Mouse (Mus musculus) lung, postnatal 25 days (tissue): ENCODE results near the gene Mfap1a.
"Not testable (repeated sequence)": the region's sequence is repeated elsewhere in the genome, so short reads cannot be mapped to it uniquely, and the experiment has no call there.

Source experiments
- DNase-seq: peaks from one replicate; pipeline ENCODE4 v3.0.0; 2022; ENCODE audit warnings: low spot score

Gene Mfap1a

DNA sequence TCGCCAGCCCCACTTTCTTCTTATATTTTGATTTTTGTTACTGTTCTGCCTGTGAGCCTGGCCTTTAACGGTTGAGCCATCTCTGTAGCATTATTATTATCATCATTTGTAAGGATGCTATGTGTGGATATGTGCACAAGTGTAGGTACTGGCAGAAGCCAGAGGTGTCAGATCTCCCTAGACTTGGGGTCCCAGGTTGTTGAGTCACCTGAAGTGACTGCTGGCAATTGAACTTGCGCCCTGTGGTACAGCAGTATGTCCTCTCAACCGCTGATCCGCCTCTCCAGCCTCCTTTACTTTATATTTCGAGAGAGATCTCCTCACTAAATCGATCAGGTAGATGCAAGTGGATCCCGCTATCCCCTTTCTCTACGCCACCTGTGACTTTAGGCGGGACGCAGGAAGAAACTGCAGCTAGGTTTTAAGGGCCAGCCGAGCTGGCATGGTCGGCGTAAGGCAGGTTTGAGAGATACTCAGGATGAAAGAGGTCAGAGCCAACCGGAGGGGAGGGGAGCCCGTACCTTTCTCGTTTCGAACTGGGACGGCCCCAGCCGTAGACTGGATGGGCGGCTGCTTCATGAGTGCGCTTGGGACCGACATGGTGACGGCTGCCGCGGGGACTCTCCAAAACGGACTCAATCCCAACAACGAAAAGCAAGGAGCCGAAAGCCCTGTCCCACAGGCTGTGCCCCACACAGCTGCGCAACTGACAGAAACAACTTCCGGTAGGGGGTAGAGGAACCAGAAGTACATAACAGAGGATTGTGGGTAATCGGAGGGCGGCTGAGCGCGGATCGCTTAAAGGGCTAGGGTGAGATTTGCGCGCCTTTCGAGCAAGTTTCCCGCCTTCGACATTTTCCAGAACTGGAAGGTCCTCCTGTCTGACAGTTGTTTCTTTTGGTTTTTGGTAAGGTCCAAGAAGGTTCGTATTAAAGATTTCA lies at the start of gene Mfap1a, which contains the start of gene Wdr76:
Mfap1a (minus strand) TSS at position 724 of the 941 bp plus-strand sequence.
Wdr76 (plus strand) TSS at position 782 of the 941 bp plus-strand sequence.
- DNase-seq: peak; percentile 92

DNA sequence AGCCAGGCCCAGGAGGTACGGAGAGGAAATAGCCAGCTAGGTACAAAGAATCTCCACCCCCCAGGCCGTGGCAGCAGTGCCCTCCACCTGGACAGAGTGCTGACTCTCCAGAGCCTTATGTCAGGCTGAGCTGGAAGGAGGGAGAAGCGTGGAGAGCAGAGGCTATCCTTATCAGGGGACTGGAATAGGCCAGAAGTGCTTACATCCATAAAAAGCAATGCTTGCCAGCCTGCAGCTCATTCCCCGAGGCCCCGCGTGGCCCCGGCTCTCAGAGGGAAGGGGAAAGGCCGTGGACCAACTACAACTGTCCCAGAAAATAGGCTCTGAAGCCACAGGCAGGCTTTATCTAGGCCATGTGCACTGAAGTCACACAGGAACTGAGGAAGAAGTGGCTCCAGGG lies 44.8 kb upstream of the Mfap1a start:
- no peak for DNase-seq

DNA sequence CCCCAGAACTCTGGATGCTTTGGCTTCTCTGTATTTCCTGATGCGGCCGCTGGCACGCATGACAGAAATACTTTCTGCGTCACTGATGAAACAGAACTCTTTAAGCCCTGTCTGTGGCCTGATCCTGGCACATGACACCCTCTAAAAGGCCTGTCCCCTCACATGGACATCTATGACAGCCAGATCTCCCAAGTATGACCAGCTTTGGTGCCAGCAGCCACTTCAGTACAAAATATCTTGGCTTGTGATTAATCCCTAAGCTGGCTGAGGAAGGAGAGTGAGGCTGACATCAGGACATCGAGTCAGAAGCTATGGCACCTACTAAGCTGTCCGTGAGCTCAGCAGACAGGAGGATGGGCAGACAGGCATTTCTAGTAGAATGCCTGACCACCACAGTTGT lies 43.2 kb upstream of the Mfap1a start:
- DNase-seq: no peak

DNA sequence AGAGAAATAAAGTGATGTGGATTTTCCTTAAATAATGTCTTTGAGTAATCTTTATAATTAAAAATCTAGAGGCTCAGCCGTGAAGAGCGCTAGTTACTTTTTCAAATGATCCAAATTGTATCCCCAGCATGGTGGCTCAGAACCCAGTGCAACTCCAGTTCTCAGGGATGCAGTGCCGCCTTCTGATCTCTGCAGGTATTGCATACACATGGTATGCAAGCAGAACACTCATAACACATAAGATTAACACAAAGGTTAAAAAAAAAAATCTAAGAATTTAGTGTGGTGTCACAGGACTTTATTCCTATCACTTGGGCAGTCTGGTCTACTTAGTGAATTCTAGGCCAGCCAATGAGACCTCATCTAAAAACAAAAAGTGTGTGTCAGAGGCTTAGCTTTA lies 38.4 kb upstream of the Mfap1a start:
- no peak for DNase-seq

DNA sequence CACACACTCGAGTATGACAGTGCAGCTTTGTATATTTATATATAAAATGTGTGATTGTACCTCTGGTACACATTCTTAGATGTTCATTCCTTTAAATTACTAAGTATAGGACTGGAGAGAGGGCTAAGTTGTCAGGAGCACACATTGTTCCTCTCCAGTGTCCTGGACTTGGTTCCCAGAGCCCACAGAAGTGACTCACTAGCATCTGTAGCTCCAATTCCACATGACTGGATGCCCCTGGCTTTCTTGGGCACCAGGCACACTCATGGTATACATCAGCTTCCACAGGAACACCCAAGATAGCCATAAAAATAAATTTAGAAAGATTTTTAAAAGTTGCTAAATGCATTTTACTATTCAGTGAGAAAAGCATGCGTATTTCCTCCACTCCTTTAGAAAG lies 18.6 kb upstream of the Mfap1a start:
- no peak for DNase-seq

DNA sequence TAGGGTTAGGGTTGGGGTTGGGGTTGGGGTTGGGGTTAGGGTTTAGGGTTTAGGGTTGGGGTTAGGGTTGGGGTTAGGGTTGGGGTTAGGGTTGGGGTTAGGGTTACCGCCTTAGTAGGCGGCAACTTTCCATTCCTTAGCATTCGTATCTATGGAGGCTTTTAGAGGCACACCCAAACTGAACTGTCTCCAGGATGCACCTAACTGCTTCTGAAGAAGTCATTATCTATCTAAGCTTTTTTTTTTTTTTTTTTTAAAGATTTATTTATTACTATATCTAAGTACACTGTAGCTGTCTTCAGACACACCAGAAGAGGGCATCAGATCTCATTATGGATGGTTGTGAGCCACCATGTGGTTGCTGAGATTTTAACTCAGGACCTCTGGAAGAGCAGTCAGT lies 16.4 kb upstream of the Mfap1a start:
- not testable (repeated sequence) for DNase-seq

DNA sequence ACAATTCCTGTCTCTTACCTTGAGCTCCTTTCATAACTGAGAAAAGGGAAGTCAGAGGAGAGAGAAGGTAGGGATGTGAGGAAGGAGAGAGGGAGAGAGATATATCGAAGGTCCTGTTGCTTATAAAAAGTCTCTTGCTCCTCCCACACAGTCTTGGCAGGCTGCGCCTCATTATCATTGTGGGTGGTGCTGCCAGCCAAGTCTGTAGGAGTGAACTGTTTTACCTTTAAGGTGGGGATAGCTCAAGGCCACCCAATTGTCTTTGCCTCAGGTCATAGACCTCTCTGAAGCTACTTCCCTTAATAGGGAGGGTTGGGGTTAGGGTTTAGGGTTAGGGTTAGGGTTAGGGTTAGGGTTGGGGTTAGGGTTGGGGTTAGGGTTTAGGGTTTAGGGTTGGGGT lies 15.5 kb upstream of the Mfap1a start:
- no peak for DNase-seq

DNA sequence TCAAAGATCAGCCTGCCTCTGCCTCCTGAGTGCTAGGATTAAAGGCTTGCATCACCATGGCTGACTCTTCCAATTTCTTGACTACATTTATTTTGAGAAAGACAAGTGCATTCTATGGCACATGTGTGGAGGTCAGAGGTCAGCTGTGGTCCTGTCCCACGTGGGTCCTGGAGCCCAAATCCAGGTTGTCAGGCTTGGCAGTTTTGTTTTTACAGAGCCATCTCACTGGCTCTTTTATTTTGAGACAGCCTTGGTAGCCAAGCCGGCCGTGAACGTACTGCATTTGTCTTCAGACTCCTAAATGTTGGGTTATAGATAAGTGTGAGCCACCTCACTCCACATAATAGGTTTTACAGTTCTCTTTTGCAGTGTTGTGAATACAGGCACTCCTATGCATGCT lies 12.2 kb upstream of the Mfap1a start:
- DNase-seq: not testable (repeated sequence)

DNA sequence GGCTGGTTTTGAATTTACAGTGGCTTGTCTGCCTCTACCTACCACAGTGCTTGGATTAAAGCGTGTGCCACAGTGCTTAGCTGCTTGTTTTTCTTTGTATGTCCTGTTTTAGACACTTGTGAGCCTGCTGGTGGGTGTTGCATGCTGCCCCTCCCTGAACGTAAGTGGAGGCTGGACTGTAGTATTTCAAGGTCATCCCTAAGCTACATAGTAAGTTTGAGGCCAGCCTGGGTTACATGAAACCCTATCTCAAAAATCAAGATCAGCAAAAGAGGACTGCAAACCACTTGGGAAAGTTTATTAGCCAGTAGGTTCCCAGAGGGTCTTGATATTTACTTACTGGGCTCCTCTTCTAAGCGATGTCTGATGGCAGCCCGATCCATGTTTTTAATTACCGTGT lies 11.6 kb upstream of the Mfap1a start:
- no peak for DNase-seq

DNA sequence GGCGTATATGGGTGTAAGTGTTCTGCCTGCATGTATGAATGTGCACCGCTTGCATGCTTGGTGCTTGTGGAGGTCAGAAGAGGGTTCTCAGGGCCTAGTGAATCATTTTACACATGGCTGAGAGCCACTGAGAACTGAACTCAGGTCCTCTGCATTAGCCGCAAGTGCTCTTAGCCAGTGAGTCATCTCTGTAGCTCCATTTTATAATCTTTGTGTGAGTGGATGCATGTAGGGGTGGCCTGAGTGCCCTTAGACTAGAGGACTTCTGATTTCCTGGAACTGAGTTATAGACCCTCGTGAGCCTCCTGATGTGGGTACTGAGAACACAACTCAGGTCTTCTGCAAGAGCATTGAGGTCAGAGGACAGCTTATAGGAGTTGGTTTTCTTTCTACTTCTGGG lies 7.7 kb upstream of the Mfap1a start:
- no peak for DNase-seq

DNA sequence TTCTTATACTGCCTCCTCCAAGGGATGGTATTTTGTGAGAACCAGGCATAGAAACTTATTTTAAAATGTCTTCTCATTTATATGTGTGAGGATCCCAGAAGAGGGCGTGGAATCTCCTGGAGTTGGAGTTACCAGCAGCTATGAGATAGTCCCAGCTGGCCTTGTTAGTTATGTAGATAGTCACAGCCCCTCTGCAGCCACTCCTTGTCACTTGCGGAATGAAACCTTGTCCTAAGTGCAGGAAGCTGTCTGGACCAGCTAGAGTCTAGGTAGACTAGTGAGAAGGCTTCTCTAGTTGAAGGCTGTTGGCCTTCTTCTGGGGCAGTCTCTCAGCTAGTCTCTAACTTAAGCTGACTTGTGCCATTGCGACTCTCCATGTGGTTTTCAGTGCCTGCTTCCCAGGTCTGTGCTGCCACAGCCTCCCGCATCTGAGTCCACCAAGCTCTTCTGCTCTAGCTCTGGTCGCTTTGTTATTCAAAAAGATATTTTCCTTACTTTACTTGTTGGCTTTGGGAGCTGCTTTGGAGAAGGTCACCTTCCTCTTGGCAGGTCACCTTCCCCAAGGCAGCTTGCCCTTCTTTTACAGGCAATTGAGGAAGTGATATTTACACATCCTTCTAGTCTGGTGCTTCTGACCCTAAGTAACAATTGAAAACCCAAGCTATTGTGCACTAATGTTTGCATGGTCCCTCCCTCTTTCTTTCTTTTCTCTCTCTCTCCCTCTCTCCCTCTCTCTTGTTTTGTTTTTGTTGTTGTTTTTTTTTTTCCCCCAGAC lies 6.7 kb upstream of the Mfap1a start:
- not testable (repeated sequence) for DNase-seq

DNA sequence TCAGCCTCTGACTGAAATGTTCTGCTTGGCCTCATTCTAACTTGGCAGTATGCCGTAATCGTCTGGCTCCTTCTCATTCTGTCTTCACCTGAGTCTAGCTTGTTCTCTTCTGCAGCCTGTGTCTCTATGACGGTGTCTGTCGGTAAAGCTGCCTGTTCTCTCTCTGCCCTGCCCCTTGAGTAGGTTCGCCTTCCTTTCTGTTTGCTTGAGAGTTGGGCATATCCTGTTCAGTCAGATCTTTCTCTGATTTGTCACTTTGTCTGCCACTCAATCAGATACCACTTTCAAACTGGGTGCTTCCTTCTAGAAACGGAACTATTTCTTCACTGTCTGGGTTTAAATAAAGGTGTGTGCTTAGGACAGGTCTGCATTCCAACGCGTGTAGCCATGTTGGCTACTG lies 4.9 kb upstream of the Mfap1a start:
- no peak for DNase-seq

DNA sequence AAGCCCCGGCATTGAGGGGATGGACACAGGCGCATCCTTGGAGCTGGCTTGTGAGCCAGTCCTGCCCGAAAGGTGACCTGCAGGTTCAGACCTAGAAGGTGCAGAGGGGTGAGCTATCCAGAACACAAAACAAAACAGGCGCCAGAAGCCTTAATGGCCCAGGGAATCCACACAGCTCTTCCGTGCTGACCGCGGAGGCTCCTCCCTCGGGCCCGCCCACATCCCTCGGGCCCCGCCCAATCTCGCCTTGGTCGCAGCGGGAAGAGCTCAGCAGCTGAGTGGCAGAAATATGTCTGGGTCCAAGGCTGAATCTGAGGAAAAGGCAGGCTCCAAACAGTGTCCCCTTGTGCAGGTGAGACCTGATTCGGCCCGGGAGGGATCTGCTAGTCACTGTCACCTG lies 3.1 kb upstream of the Mfap1a start:
- peak; percentile 74 for DNase-seq

DNA sequence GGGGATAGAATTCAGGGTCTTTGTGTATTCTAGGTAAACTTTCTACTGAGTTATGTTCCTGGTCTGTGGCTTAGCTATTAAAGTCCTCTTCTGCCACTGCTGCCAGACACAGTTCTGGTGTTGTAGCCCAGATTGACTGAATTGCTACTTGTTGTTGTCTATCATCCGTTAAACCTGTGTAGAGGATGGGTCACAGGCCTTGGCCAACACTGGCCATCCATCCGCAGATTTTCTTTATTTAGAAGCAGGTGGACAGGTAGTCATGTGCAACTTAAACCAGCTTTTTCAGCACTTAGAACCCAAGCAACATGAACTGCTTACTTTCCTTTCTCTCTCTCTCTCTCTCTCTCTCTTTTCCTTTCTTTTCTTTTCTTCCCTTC lies 1.5 kb upstream of the Mfap1a start:
- DNase-seq: no peak

DNA sequence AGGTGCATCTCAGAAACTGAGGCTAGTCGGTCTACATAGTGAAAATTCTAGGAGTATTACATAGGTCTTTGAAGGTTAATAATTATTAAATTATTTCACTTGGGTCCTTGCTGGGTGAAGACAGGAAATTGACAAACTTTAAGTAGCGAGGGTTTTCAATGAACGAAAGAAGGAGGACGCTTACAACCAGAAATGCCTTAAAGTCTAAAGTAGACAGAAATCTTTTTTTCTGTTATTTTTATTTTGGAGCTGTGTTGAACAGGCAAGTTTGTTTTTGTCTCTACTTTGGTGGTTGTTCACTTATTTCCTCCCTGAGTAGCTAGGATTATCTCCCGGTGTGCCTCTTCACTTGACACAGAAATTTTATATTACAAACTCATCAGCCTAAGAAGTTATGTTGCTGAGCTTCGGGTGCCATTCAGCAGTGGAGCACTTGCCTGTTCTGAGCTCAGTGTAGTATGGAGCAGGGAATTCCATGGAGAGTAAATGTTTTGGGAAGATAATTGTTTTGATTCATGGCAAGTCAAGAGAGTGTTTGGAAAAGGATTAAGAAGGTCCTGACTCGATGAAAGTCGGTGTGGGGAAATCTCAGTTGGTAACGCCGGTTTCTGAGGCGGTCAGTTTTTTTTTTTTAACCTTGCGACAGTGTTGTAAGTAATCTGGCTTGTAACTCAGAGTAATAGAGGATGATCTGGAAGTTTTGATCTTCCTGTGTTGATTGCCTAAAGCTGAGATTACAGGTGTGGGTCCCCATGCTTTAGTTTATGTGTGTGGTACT lies 897 bp upstream of the Mfap1a start:
- DNase-seq: no peak

DNA sequence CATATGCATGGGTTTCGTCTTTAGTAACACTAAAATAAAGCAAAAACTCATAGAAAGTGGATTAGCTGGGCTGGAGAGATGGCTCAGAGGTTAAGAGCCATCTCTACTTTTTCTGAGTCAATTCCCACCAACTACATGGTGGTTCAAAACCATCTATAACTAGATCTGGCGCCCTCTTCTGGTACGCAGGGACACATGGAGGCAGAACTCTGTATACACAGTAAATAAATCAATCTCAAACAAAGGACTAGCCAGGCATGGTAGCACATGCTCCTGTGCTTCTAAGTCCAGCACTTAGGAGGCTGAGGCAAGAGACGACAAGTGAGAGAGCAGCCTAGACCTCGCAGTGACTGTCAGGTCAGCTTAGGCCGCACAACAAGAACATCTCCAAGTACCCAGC lies 4.9 kb downstream of the Mfap1a start:
- DNase-seq: not testable (repeated sequence)

DNA sequence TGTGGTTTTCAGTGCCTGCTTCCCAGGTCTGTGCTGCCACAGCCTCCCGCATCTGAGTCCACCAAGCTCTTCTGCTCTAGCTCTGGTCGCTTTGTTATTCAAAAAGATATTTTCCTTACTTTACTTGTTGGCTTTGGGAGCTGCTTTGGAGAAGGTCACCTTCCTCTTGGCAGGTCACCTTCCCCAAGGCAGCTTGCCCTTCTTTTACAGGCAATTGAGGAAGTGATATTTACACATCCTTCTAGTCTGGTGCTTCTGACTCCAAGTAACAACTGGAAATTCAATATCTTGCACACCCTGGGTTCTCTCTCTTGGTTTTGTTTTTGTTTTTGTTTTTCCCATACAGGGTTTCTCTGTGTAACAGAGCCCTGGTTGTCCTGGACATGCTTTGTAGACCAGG lies 22.1 kb downstream of the Mfap1a start:
- not testable (repeated sequence) for DNase-seq

DNA sequence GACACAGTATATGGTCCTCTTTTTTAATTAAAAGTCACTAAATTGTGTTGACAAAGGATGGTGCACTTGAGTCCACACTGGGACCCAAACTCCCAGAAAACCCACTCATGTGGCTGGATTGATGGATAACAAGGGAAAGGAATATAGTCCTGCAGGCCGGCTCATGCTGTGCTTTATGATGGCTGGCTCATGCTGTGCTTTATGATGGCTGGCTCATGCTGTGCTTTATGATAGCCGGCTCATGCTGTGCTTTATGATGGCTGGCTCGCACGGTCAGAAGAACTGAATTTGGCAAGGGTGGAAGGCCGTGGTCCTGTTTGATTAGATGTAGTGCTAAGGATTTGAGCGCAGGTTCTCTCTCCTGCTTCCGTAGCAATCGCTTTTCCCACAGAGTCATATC lies 22.9 kb downstream of the Mfap1a start:
- no peak for DNase-seq

DNA sequence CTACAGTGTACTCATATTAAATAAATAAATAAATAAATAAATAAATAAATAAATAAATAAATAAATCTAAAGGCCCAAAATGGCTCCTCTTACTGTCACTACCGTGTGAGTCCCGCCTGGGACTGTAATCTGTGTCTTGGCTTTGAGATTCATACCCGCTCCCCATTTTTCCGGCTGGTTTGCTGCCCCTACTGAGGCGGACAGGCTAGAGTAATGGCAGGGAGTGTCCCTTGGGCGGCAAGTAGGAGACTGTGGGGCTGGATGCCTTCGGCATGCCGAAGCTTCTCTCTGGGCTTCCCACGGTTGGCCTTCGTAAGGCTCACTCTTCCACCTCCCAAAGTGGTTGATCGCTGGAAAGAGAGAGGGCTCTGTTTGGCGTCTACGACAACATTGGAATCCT lies 25.5 kb downstream of the Mfap1a start:
- DNase-seq: not testable (repeated sequence)

DNA sequence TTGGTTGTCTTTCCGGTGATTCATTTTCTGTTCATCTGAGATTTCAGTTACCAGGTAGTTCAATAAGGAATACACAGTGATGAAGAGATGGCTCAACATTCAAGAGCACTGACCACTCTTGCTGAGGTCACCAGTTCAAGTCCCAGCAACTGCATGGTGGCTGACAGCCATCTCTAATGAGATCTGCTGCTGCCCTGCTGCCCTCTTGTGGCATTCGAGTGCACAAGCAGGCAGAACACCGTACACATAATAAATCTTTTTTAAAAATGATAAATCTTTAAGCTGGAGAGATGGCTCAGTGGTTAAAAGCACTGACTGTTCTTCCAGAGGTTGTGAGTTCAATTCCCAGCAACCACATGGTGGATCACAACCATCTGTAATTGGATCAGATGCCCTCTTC lies 26.0 kb downstream of the Mfap1a start:
- peak; percentile 16 for DNase-seq

DNA sequence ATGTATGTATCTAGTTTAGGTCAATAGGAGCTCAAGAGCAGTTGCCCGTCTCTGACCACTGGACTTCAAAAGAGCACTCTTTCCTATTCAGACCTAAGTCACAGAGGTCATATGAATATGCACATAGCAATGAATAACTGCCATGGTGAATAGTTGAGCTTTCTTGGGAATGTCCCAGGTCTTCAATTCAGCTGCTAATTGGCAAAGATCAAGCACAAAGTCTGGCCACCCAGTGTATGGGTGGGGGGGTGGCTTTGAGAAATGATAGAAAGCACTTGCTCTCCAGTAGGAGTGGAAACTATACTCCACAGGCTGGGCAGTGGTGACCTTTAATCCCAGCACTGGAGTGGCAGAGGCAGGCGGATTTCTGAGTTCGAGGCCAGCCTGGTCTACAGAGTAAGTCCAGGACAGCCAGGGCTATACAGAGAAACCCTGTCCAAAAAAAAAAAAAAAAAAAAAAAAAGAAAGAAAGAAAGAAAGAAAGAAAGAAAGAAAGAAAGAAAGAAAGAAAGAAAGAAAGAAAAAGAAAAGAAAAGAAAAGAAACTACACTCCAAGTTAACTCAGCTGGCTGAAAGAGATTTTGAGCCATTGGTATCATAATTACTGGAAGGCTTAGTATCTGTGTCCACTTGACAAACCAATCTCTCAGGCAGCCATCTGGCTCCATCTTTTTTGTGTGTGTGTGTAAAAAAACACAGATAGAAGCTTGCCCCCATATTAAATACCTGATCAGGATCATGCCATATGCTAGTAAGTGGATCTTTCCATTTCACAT lies 28.8 kb downstream of the Mfap1a start:
- no peak for DNase-seq

DNA sequence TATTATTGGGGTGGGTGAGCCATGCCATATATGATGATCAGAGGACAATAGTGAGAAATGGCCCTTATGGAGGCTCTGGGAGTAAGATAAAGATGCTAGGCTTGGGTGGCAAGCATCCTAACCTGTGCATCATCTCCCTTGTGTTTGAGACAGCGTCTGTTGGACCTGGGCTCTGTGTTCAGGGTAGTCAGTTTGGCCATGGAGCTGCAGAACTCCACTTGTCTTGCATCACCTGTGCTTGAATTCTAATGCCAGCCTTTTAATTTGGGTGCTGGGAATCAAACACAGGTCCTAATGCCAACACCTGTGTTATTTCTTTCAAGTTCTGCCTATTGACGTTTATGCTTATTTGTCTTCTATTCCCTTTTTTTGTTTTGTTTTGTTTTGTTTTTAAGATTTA lies 31.2 kb downstream of the Mfap1a start:
- DNase-seq: not testable (repeated sequence)
